Mouse (Mus musculus): Measurements from ENCODE around the gene Ftsj3.

DNA sequence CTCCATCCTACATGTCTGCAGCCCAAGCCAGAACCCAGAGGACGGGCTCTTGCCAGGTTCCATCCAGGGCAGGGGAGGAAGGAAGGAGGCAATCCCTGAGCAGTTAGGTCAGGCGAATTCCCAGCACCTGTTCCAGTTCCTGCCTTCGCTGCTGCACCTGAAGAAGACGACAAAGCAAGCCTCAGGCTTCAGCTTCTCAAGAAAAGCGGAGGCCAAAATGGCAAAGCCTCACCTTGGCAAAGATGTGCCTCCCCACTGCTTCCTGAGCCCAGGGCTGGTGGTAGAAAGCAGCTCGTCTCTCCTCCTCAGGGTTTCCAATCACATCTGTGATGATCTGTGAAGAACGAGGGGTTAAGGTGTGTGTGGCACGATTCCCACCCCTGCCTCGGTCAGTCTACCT is 8.1 kb upstream of the Ftsj3 start:
- TF ChIP-seq GATA1 (IDR thresholded peaks at IDR 0.05; ENCODE audit: borderline replicate concordance, low read length) (no peak), TAL1 (conservative IDR thresholded peaks at IDR 0.05; ENCODE audit: low read depth, low read length) (no peak)
